Mouse (Mus musculus) lung, adult 18-20 months (tissue): ENCODE results near the gene Cdh1.
A peak's percentile ranks its signal among the peaks of the same experiment; 100 is the strongest.

Source experiments
- DNase-seq, 2 experiments: peaks; one replicate each; pipeline ENCODE4 v3.0.0; 2022; ENCODE audit warnings: mixed read lengths in 2 of 2

Cdh1 gene

DNA sequence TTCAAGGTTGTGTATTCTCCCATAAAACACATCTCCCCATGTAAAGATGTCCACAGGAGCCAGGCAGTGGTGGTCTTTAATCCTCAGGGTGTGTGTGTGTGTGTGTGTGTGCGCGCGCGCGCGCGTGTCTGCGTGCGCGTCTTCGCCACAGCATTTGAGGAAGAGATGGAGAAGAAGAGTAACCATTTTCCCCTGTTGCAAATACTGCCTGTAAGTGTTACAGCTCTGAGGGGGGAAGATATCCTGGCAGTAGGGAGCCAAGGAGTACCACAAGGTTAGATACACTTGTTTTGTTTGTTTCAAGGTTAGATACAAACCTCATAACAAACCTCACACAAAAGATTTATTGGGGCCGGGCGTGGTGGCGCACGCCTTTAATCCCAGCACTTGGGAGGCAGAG lies 71.2 kb downstream of the Cdh1 start:
- no peak for DNase-seq

DNA sequence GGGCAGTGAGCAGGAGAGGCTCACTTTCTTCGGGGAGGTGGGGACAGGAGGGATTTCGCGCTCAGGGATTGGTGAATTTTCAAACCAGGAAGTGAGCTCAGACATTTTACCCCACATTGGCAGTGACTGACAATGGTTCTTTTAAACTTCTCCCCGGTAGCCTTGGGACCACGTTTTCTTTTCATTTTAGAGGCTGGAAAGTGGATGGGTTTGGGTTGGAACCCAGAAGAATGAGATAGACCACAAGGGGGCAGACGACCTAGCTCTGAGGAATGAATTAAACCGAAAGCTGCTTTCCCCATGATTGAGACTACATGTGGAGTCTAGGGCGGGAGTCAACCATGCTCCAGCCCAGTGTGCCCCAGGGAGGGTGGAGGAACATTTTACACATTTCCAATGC lies 71.7 kb downstream of the Cdh1 start:
- no peak for DNase-seq

DNA sequence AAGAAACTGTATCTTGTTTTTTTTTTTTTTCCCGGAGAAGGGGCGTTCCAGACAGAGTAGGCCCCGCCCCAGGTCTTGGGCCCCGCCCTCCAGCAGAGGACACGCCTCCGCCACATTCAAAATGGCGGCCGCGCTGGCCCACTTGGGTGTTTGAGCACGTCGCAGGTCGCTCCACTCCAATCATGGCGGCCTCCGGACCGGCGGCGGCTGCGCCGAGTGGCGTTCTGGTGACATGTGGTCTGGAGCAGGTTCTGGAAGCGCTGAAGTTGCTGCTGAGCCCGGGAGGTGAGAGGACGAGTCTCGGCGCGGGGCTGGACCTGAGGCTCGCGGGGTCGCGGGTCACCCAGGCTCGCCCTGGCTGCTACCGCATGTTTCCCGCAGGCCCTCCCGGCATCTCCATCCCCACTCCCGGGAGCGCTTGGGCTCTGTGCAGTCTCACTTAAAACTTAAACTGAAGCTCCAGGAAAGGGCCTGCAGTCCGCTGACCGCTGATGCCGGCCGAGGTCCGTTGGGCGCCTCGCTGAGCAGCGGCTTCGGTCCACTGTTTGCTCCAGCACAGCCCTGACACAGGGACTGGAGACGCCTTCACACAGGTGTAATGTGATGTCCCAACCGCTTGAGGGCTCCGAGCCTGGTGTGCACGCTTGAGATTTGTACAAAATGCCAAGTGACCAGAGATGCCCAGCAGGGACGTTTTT lies 80.0 kb downstream of the Cdh1 start, which contains the start of gene Tango6:
Gene Tango6, plus strand, starts transcription at position 98 of the 698 bp plus-strand sequence.
- DNase-seq = peak; percentile 86 to 88

DNA sequence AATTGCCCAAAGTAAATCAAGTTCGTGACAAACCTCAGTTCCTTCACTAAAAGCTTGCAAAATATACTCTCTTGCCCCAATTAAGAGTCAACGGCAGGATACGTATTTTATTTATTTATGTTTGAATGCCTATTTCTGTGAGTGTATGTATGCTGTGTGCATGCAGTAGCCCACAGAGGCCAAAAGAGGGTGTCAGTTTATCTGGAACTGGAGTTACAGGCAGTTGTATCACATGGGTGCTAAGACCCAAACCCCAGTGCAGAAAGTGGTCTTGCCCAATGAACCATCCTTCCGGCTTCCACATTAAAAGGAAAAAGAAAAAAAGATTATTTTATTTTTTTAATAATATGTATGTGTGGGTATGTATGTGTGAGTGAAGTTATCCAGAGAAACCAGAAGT lies 81.2 kb downstream of the Cdh1 start:
- no peak for DNase-seq

DNA sequence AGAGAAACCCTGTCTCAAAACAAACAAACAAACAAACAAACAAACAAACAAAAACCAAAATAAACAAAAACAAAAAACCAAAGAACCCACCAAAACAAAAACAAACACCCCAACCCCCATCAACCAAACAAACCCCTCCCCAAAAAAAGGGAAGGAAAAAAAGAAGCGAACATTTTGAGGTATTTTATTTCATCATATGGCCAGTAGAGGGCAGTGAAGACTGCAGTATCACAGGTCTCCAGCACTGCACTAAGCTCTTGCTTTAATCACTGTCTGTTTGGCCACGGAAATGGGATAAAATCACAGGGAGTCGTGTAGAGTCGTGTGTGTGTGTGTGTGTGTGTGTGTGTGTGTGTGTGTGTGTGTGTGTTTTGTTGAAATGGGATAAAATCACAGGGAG lies 84.3 kb downstream of the Cdh1 start:
- no peak for DNase-seq

DNA sequence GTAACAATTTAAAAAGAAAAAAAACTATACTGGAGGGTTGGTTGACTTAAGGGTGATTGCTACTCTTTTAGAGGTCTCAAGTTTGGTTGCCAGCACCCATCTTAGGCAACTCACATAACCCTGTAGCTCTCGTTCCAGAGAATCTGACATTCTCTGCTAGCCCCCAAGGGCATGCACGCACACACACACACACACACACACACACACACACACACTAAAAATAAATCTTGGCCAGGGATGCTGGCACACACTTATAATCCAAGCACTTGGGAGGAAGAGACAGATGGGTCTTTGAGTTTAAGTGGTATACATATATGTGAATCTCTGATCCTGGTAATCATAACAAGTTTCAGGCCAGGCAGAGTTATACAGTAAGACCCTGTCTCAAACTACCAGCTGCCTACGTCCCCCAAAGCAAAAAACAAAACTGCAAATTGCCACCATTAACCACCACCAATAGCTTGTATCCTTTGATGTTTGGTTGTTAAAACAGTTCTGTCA lies 94.6 kb downstream of the Cdh1 start:
- no peak for DNase-seq

DNA sequence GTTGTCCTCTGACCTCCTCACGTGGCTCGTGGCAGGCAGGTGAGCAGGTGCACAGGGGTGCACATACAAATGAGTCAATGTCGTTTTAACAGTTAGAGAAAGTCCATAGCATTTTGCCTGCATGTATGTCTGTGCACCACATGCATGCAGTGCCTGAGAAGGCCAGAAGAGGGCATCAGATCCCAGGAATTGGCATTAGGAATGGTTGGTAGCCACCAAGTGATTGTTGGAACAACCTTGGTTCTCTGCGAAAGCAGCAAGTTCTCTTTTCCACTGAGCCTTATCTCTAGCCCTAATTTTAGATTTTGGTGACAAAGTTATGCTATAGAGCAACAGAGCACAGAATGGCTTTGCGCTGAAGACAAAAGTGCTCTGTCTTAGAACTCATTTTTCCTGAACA lies 96.4 kb downstream of the Cdh1 start:
- peak; percentile 38 to 48 for DNase-seq

DNA sequence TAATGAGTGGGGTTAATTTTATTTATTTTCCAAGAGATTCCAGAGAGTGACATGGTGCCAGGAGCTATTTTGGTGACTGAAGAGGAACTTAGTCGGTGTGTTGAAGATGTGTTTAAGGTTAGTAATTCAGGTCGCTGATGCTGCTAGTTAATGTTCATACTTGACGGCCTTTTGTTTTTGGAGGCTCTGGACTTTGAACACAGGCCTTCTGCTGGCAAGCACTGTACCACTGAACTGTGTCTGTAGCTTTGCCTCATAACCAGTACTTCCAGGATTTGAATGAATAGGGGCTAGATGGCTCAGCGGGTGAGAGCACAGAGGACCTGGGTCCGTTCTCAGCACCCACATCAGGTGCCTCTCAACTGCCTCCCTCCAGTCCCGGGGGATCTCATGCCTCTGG lies 97.0 kb downstream of the Cdh1 start:
- no peak for DNase-seq

DNA sequence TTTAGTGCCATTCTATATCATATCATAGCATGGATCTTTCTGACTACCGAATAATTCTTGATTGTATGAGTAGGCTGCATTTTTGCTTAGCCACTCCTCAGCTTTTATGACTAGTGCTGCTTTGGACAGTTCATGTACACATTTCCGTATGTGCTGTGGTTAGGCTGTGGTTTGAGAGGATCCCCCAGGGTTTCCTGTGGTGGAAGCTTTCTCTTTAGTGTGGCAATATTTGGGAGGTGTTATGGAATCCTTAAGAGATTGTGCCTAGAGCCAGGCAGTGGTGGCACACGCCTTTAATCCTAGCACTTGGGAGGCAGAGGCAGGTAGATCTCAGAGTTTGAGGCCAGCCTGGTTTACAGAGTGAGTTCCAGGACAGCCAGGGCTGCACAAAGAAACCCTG lies 98.2 kb downstream of the Cdh1 start:
- no peak for DNase-seq

DNA sequence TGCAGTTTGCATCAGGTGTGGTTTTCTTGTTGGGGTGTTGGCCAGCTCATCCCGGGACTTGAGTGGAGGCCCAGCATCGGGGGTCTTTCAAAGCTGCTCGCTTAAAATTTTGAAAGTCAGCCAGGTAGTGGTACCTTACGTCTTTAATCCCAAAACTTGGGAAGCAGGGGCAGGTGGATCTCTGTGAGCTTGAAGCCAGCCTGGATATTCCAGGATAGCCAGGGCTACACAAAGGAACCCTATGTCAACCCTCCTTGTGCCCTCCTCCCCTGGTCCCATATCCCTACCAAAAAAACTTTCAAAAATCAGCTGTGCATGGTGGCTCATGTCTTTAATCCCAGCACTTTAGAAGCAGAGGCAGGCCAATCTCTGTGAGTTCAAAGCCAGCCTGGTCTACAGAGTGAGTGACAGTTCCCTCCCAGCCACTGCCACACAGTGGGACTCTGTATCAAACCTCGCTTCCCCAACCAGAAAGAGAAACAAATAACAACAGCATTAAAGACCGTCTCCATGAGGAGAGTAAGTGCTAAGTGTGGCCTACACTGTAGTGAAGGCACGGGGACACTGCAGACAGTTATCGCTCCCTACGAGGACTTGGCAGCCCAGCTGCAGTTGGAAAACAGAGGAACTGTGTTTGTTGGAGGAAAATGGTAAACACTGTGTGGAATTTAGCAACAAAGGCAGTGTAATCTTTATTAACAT lies 101.2 kb downstream of the Cdh1 start:
- DNase-seq = peak in 1 of 2 experiments; percentile 6

DNA sequence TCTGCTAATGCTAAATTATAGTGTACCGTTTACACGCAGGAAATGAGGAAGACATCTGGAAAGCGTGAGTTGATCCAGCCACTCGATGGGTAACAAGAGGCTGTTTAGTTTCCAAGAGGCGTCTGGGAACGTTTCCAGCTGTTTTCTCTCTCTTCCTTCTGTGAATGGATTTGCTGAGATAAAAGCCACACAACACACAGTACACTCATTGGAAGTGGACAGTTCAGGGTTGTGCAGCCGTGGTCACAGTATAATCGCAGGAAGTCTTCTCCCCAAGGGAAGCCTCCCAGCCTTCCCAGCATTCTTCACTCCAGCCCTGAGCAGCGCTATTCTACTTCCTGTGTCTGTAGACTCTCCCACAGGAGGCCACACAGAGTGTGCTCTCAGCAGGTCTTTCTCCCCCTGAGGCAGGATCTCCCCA lies 101.8 kb downstream of the Cdh1 start:
- DNase-seq = peak; percentile 54 to 68

DNA sequence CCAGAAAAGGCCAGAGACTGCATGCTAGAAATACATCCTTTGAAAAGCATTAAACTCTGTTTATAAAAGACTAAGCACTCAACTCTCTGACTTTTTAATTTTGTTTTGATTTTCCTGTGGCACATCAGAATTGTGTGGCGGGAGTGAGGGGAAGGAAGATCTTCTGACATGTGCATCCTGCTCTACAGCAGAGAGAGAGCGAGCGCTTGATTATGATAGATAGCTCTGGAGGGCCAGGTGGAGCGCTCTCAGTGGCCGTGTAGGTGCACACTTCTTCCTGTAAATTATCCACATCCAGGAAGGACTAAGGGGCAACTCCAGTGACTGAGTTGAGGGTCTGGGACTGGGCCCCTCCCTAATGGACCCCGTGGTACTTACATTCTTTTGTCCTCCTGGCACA lies 103.0 kb downstream of the Cdh1 start:
- no peak for DNase-seq

DNA sequence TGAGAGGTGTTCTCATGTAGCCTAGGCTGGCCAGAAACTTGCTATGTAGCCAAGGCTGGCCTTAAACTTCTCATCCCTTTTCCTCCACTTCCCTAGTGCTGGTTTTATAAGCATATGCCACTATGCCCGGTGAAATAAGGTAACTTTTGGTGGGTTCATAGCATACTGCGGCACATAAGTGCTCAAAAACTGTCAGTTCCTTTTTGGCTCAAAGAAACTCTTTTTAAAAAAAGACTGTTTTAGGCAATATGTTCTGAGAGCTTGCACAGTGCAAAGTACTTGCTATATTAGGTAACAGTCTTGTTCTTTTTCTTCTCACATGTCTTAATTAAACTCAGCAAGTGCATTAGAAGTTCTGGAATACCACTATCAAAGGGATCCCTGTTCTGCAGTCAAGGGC lies 106.9 kb downstream of the Cdh1 start:
- DNase-seq = no peak

DNA sequence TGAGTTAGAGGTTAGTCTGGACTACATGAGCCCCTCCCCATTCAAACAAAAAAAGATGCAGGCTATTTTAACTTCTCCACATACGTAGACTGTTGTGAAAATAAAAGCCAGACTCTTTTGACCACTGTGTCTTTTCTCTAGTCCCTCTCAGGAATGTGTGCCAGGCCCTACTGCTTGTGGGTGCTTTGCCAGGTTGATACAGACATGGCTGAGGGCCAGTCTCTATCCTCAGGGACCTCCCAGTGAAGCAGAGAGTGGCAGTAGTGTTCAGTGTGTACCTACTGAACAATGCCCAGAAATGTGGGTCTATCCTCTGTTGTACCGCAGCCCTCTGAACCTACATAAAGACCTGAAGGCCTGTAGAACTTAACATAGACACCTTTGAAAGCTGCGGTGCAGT lies 109.3 kb downstream of the Cdh1 start:
- DNase-seq = no peak

DNA sequence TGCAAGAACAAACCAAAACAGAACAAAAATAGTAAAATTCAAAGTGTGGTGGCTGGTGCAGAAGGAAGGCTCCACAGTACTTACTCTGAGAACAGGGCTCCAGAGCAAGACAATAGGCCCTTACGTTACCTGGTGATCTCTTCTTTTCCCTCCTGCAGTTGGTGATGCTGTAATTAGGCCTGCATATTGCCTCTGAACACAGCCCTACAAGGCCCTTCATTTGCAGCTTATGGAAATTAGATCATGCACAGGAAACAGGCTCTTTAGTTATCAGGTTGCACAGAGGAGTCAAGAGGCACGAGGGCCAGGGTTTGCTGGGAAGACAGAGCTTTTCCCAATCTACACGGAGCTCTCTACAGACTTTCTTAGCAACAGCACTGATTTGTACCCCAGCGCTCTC lies 111.1 kb downstream of the Cdh1 start:
- no peak for DNase-seq

DNA sequence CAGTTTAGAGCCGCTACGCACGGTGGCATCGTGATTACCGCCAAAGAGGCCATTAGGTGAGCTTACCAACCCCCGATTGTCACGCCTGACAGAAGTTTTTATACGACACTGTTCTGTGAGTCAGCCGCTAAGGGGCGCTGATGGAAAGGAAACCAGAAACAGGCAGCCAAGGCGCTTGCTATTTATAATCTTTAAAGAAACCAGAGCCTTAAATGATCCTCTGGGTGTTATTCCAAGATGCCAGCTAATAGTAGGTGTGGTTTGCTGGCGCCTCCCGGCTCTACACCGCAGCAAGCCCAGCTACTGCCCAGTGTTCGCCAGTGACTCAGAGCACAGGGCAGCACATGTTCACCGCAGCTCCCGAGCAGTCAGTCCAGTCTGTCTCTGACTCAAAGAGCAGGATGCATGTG lies 114.9 kb downstream of the Cdh1 start:
- DNase-seq = peak; percentile 73 to 82
